Mouse (Mus musculus) G1E (cell line): ENCODE data around the gene Tnpo1.

Experiments
- CTCF ChIP-seq: IDR thresholded peaks from 2 replicates; pipeline ENCODE4 v1.5.1; 2012; ENCODE audit warnings: low read depth, low read length, inconsistent platforms, mixed read lengths
- GATA1 ChIP-seq: IDR thresholded peaks from 2 replicates; pipeline ENCODE4 v1.6.1; 2012; ENCODE audit warnings: borderline replicate concordance, low read length, inconsistent platforms, mixed read lengths
- GATA2 ChIP-seq: IDR thresholded peaks from 2 replicates; pipeline ENCODE4 v1.6.1; 2012; ENCODE audit warnings: low read depth, low read length, inconsistent platforms, borderline replicate concordance
- POLR2AphosphoS5 ChIP-seq: IDR thresholded peaks from 2 replicates; pipeline ENCODE4 v1.6.1; 2012; ENCODE audit warnings: low read depth, low read length, inconsistent platforms; ENCODE audit not compliant: insufficient replicate concordance
- TAL1 ChIP-seq: conservative IDR thresholded peaks from 2 replicates; pipeline ENCODE4 v1.6.1; 2012; ENCODE audit warnings: low read depth, low read length, inconsistent platforms, mixed read lengths

DNA sequence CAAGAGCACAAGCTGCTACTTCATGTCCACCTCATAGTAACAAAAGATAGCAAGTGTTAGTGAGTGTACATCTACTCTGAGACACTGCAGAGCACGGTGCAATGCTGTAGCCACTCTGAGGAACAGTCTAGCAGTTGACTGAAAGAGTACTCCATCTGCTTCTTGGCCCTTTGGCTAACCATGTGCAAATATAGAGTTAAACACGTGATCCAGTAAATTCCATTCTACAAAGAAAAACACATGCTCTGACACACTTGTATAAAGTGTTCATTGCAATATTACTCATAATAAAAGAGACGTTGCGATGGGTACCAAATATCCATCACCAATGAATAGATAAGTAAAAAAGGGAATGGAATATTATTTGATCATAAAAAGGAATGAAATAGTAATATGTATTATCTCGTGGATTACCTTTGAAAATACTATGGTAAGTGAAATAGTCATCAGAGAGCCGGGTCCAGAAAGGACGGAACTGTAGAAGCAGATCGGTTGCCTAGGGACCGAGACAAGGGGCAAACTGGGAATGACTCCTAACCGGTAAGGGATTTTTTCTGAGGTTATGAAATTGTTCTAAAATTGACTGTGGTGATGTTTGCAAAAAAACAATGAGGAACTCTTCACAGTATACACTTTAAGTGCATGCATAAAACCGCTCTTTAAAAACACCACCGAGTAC, 112.4 kb downstream of the Tnpo1 start:
- TF ChIP-seq CTCF (no peak), TAL1 (no peak), GATA1 (no peak), POLR2AphosphoS5 (no peak), GATA2 (no peak)
